Mouse (Mus musculus): ENCODE measurements around the gene Yars2. TPM values are rescaled to one million over a fixed set of nuclear protein-coding genes. Genes with fewer than 3 reads are reported as not detected.
"Not testable (repeated sequence)": the region's sequence is repeated elsewhere in the genome, so short reads cannot be mapped to it uniquely, and the experiment has no call there.

Yars2 gene
- polyA plus RNA-seq, 1 experiment from 2014 or later, result 43.6 TPM

DNA sequence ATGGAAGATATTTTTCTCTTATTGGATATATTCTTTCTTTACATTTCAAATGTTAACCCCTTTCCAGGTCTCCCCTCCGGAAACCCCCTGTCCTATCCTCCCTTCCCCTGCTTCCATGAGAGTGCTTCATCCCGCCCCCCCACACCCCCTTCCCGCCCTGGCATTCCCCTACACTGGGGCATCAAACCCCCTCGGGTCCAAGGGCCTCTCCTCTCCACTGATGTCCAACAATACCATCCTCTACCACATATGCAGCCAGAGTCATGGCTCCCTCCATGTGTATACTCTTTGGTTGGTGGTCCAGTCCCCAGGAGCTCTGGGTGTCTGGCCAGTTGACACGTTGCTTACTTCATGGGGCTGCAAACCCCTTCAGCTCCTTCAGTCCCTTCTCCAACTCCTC is 8.6 kb downstream of the Yars2 start:
- Histone ChIP-seq H3K9me3 (replicated peaks) (no peaks in the 10 kb centered on the region), H3K9ac (no peak overlapping the region), H3K4me2 (no peak overlapping the region), H3K36me3 (peaks cover 77% of the 10 kb centered on the region), H3K4me3 (replicated peaks) (no peak overlapping the region), H3K27ac (no peak overlapping the region), H3K4me1 (no peaks in the 10 kb centered on the region), H3K27me3 (no peaks in the 10 kb centered on the region)
- 90% methylated on average over 5 of the region's 5 CpGs for WGBS
- ATAC-seq (replicated peaks; ENCODE audit: low FRiP score), result no peak

DNA sequence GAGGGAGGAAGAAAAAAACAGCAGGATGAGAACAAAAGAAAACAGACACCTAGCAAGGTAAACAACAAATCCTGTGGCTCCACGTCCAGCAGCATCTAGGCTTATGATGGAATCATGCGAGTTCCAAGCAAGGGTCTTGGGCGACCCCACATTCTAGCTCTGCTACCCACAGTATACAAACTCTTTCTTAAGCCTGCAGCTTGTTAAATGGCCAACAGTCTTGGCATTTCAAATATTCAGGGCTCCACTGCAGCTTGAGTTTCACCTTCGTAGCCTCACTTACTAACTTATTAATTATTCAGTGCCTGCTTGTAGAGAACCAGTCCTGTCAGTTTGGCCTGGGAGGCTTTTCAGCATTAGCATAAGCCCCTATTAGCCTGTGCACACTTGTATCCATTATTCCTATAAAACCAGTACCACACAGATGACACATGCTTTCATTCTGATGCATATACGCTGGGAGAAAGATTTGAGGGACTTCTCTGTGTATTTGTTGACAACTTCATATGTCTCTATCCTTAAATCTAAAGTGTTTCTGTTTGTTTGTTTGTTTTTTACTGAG is 23.1 kb downstream of the Yars2 start:
- no peak overlapping the region for H3K4me2 ChIP-seq
- no peak for ATAC-seq (replicated peaks; ENCODE audit: low FRiP score)
- H3K36me3 ChIP-seq, result peaks cover 65% of the 10 kb centered on the region
- H3K4me3 ChIP-seq (replicated peaks), result no peak overlapping the region
- H3K9me3 ChIP-seq (replicated peaks), result no peaks in the 10 kb centered on the region
- H3K27ac ChIP-seq, result no peak overlapping the region
- H3K4me1 ChIP-seq, result no peaks in the 10 kb centered on the region
- WGBS, result 77% methylated on average over 5 of the region's 5 CpGs
- no peak overlapping the region for H3K9ac ChIP-seq
- H3K27me3 ChIP-seq, result no peaks in the 10 kb centered on the region

GRCm38 (mm10) chr16:16346420-16346819 is 43.7 kb downstream of the Yars2 start:
- WGBS, result 80% methylated on average over 5 of the region's 5 CpGs
- no peak overlapping the region for H3K27ac ChIP-seq
- peaks cover 23% of the 10 kb centered on the region for H3K36me3 ChIP-seq
- ATAC-seq (replicated peaks; ENCODE audit: low FRiP score), result no peak
- H3K9ac ChIP-seq, result no peak overlapping the region
- H3K4me1 ChIP-seq, result no peaks in the 10 kb centered on the region
- no peaks in the 10 kb centered on the region for H3K9me3 ChIP-seq (replicated peaks)
- no peak overlapping the region for H3K4me2 ChIP-seq
- H3K4me3 ChIP-seq (replicated peaks), result no peak overlapping the region
- no peaks in the 10 kb centered on the region for H3K27me3 ChIP-seq

- peak overlapping the region; percentile 78 for H3K9ac ChIP-seq
- no peaks in the 10 kb centered on the region for H3K27me3 ChIP-seq
- peak overlapping the region; percentile 92 for H3K4me3 ChIP-seq (replicated peaks)
- peak overlapping the region; percentile 94; the same call in 1 of the 2 replicates for H3K27ac ChIP-seq
- ATAC-seq (replicated peaks; ENCODE audit: low FRiP score), result no peak
- peaks cover 3% of the 10 kb centered on the region for H3K36me3 ChIP-seq
- 8% methylated on average over 6 of the region's 6 CpGs for WGBS
- peaks cover 7% of the 10 kb centered on the region for H3K4me1 ChIP-seq
- H3K4me2 ChIP-seq, result peak overlapping the region; percentile 65
- H3K9me3 ChIP-seq (replicated peaks), result no peaks in the 10 kb centered on the region
Measured at GRCm38 (mm10) chr16:16357908-16358307, 55.1 kb downstream of the Yars2 start.

DNA sequence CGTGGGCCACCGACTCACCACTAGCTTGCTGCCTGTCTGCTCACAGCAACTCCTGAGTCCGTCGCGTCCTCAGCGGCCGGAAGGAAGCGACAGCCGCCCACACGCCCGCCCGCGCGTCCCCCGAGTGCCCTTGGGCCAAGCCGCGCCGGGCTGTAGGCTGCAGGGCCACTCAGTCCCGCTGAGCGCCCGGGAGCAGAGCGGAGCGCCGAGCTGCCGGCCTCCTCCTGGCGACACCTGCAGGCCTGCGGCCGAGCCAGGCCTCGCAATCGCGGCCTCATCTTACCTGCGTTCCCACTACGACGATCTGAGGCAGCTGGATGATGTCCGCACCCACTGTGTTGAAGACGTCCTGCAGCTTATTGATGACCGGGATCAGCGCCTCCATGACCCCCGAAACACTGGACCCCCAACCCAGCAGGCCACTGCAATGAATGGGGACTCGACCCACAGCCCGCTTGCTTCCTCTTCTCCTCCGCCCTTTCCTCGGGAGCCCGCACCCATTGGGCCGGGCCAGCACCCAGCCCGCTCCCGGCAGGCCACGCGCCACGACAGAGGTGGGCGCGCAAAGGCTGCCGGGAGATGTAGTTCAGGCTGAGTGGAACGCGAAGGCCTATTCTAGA is 55.8 kb downstream of the Yars2 start, which contains the start of gene Dnm1l:
Dnm1l (minus strand) TSS at position 479 of the 620 bp plus-strand sequence.
- under 1% methylated on average over 55 of the region's 55 CpGs for WGBS
- peak; percentile 100 for ATAC-seq (replicated peaks; ENCODE audit: low FRiP score)

GRCm38 (mm10) chr16:16359101-16359482 is 56.3 kb downstream of the Yars2 start:
- not testable (repeated sequence) for H3K36me3 ChIP-seq; H3K4me1 ChIP-seq; H3K9ac ChIP-seq; H3K9me3 ChIP-seq (replicated peaks); ATAC-seq (replicated peaks; ENCODE audit: low FRiP score); H3K27me3 ChIP-seq; H3K27ac ChIP-seq
- peak overlapping the region; percentile 65 for H3K4me2 ChIP-seq
- H3K4me3 ChIP-seq (replicated peaks), result peak overlapping the region; percentile 92
- 57% methylated on average over 9 of the region's 9 CpGs for WGBS

More for the DNA sequence above, 55.8 kb downstream of the Yars2 start, which contains the start of gene Dnm1l:
- peaks cover 7% of the 10 kb centered on the region for H3K4me1 ChIP-seq
- no peaks in the 10 kb centered on the region for H3K36me3 ChIP-seq
- peak within 1 kb of the TSS; percentile 65 for H3K4me2 ChIP-seq
- peak within 1 kb of the TSS; percentile 92 for H3K4me3 ChIP-seq (replicated peaks)
- H3K27me3 ChIP-seq, result no peaks in the 10 kb centered on the region
- no peaks in the 10 kb centered on the region for H3K9me3 ChIP-seq (replicated peaks)
- peak within 1 kb of the TSS; percentile 78 for H3K9ac ChIP-seq
- peak within 1 kb of the TSS; percentile 94 for H3K27ac ChIP-seq

Other genes with a start within 250 kb of the Yars2 start
- 10.1 and 11.0 TPM in 2 replicates for gene Pkp2, start 89.6 kb upstream of the Yars2 start, polyA plus RNA-seq (2015; fragmentation: Nextera tagmentation; extraction: Ambion mirVana)
- 62.3 and 65.9 TPM in 2 replicates for gene Dnm1l, start 56.0 kb downstream of the Yars2 start, polyA plus RNA-seq (2015; fragmentation: Nextera tagmentation; extraction: Ambion mirVana)

Measured in kidney, embryonic 15.5 days (tissue).